ENCODE assay signal across 8 mouse cellular contexts in genomic region chr11:3292062-3292421, GRCm38 (mm10). TPM values are rescaled to one million over a fixed set of nuclear protein-coding genes. Genes with fewer than 3 reads are reported as not detected.
DNase-seq lines count a peak whose midpoint lies in the region; ATAC-seq lines count a peak whose summit lies in the region.

No protein-coding gene starts in this region.

- H3K36me3 ChIP-seq in lung, embryonic 15.5 days, result peaks cover 39% of the 10 kb centered on the region

- H3K4me1 ChIP-seq in lung, embryonic 15.5 days, result peaks cover 46% of the 10 kb centered on the region

- peak overlapping the region; percentile 100 for H3K27ac ChIP-seq in lung, embryonic 15.5 days

- no peaks in the 10 kb centered on the region for H3K27me3 ChIP-seq in lung, embryonic 15.5 days

- peak overlapping the region; percentile 96 for H3K4me2 ChIP-seq in lung, embryonic 15.5 days

- no peaks in the 10 kb centered on the region for H3K9me3 ChIP-seq in lung, embryonic 15.5 days

- DNase-seq in urinary bladder, adult 18-20 months (ENCODE audit: low spot score in 2 of 2), result peak; percentile 48 to 70
- DNase-seq in urinary bladder, postnatal 10 days (ENCODE audit: low spot score), result no peak
- peak; percentile 61 for DNase-seq in cerebellum, adult 9-11 months
- peak; percentile 76 for DNase-seq in kidney, adult 11 months
- DNase-seq in ovary, postnatal 14 days (ENCODE audit: low spot score), result peak; percentile 63
- peak; percentile 71 for DNase-seq in yolk sac, embryonic 10.5 days (ENCODE audit: low spot score)

- ATAC-seq in granulocyte monocyte progenitor cell, adult 5-6 weeks (replicated peaks; ENCODE audit: poor library complexity, severe bottlenecking), result peak; percentile 20
- peak; percentile 13 for ATAC-seq in lung, embryonic 15.5 days (ENCODE audit: borderline replicate concordance, extremely low read depth, low FRiP score, low TSS enrichment)

- peak overlapping the region; percentile 90 for H3K4me3 ChIP-seq in lung, embryonic 15.5 days

- under 1% methylated on average over 8 of the region's 8 CpGs for WGBS in lung, embryonic 15.5 days

- H3K9ac ChIP-seq in lung, embryonic 15.5 days, result peak overlapping the region; percentile 99

RNA-seq across cellular contexts. Expression of gene Patz1, which starts 3.4 kb away (rescaled TPM):
- 98.0 and 105 TPM in 2 replicates for total RNA-seq in granulocyte monocyte progenitor cell, adult 5-6 weeks (2014; fragmentation: Nextera tagmentation)
- total RNA-seq in granulocyte monocyte progenitor cell, adult 5-6 weeks (2017), result 65.0 and 73.9 TPM in 2 replicates
- 48.9 and 52.7 TPM in 2 replicates for polyA plus RNA-seq in lung, embryonic 15.5 days (2015; fragmentation: Nextera tagmentation; extraction: Ambion mirVana)

RNA-seq across cellular contexts. Expression of gene Drg1, which starts 25.8 kb away (rescaled TPM):
- 132 and 172 TPM in 2 replicates for total RNA-seq in granulocyte monocyte progenitor cell, adult 5-6 weeks (2014; fragmentation: Nextera tagmentation)
- 229 and 265 TPM in 2 replicates for total RNA-seq in granulocyte monocyte progenitor cell, adult 5-6 weeks (2017)
- 251 and 257 TPM in 2 replicates for polyA plus RNA-seq in lung, embryonic 15.5 days (2015; fragmentation: Nextera tagmentation; extraction: Ambion mirVana)

RNA-seq across cellular contexts. Expression of gene Pik3ip1, which starts 38.2 kb away (rescaled TPM):
- total RNA-seq in granulocyte monocyte progenitor cell, adult 5-6 weeks (2014; fragmentation: Nextera tagmentation), result 30.2 and 35.9 TPM in 2 replicates
- 44.8 and 63.1 TPM in 2 replicates for total RNA-seq in granulocyte monocyte progenitor cell, adult 5-6 weeks (2017)
- 10.8 and 11.0 TPM in 2 replicates for polyA plus RNA-seq in lung, embryonic 15.5 days (2015; fragmentation: Nextera tagmentation; extraction: Ambion mirVana)
